ENCODE assay signal across 23 mouse cellular contexts in the genomic region with DNA sequence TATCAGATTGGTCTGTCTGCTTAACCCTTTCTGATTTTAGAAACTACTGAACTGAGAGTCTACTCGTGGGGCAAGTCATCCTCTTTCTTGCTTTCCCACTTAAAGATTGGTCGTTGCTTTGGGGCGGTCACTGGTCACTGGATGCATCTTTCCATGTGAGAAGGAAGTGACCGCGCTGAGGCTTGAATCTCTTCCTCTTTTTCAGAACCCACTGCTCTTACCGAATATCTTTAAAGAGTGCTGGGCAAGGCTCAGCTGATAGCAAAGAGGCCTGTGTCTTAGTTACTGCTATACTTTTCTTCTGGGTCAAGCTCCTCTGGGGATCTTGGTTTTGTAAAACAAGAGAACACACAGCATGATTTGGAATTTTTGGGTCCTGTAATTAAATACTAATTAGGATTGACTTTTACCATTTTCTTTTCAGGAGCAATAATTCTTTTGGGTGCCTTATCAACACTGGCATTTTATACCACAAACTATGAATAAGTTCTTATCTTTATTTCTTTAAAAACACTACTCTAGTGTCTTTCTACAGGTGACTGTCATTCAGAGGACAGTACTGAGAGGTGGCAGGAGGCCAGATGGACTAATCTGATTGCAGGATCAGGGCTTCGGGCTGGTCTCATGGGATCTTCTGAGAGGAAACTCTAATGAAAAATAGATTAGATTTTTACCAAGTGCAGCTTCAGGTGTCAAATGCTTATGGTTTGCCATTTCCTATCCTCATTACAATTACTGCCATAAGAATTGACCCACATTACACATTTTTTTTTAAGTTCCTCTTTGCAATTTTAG.
A peak's percentile ranks its signal among the peaks of the same experiment; 100 is the strongest.
DNase-seq lines count a peak whose midpoint lies in the region; ATAC-seq and TF ChIP-seq lines count a peak whose summit lies in the region.
"Had no signal": no experiment of that assay in that cellular context is flagged by ENCODE, and none has a peak within 500 bp of the region (broad histone marks: within the 10 kb centered on the region; RNA-seq: fewer than 3 reads in every experiment).

No protein-coding gene starts in this region.

- no peak for ATAC-seq in midbrain, embryonic 14.5 days (ENCODE audit: low FRiP score, low TSS enrichment)
- ATAC-seq in G1E (ENCODE audit: extremely low read depth, insufficient number of reproducible peaks, low FRiP score, poor library complexity, severe bottlenecking) = peak; percentile 85
- ATAC-seq in megakaryocyte, adult 5-6 weeks (ENCODE audit: poor library complexity, severe bottlenecking) = 0 out of 2 replicates have a peak, but pooled peaks have one; percentile 27
- ATAC-seq in stomach, postnatal 0 days (ENCODE audit: low FRiP score, low TSS enrichment) = no peak
- ATAC-seq: CD4-positive, CD25-positive, alpha-beta regulatory T cell, adult 4 months; forebrain, embryonic 13.5 days; inflammation-experienced regulatory T-cells, adult 6 months; intestine, postnatal 0 days had no signal

- TF ChIP-seq CTCF in G1E (IDR thresholded peaks at IDR 0.05; ENCODE audit: low read depth, low read length) = no peak
- no peak for TF ChIP-seq CTCF in stomach, postnatal 0 days (IDR thresholded peaks at IDR 0.05; ENCODE audit: low read depth)

- H3K4me1 ChIP-seq in midbrain, embryonic 14.5 days (ENCODE audit: control insufficient read depth, insufficient read depth, low read length) = no peaks in the 10 kb centered on the region
- no peaks in the 10 kb centered on the region for H3K4me1 ChIP-seq in midbrain, embryonic 10.5 days
- H3K4me1 ChIP-seq in G1E (ENCODE audit: insufficient read depth, low read depth, low read length) = no peaks in the 10 kb centered on the region
- no peaks in the 10 kb centered on the region for H3K4me1 ChIP-seq in stomach, postnatal 0 days (replicated peaks; ENCODE audit: control insufficient read depth, insufficient read depth)
- H3K4me1 ChIP-seq: forebrain, embryonic 13.5 days; heart, embryonic 15.5 days; hindbrain, embryonic 10.5 days; hindbrain, embryonic 15.5 days had no signal

- 86% methylated on average over 7 of the region's 7 CpGs for WGBS in midbrain, embryonic 14.5 days
- 84% methylated on average over 7 of the region's 7 CpGs for WGBS in midbrain, embryonic 10.5 days
- 80% methylated on average over 7 of the region's 7 CpGs for WGBS in stomach, postnatal 0 days

- TF ChIP-seq EP300 in stomach, postnatal 0 days (optimal IDR thresholded peaks at IDR 0.05) = no peak

- H3K27me3 ChIP-seq in midbrain, embryonic 14.5 days (ENCODE audit: control insufficient read depth, insufficient read depth, low read length) = no peaks in the 10 kb centered on the region
- H3K27me3 ChIP-seq in midbrain, embryonic 10.5 days (ENCODE audit: low read depth, poor library complexity, severe bottlenecking) = no peaks in the 10 kb centered on the region
- H3K27me3 ChIP-seq in G1E (ENCODE audit: insufficient read depth, low read length) = no peaks in the 10 kb centered on the region
- H3K27me3 ChIP-seq in stomach, postnatal 0 days (ENCODE audit: control insufficient read depth, insufficient read depth, low read length) = no peaks in the 10 kb centered on the region
- H3K27me3 ChIP-seq: embryonic facial prominence, embryonic 13.5 days; forebrain, embryonic 13.5 days; heart, embryonic 15.5 days; hindbrain, embryonic 15.5 days had no signal

- no peak overlapping the region for H3K9ac ChIP-seq in midbrain, embryonic 14.5 days (replicated peaks; ENCODE audit: low read length)
- no peak overlapping the region for H3K9ac ChIP-seq in stomach, postnatal 0 days (ENCODE audit: low read length)
- H3K9ac ChIP-seq: embryonic facial prominence, embryonic 13.5 days; forebrain, embryonic 13.5 days; heart, embryonic 15.5 days; hindbrain, embryonic 15.5 days had no signal

- H3K27ac ChIP-seq in midbrain, embryonic 14.5 days (replicated peaks; ENCODE audit: low read depth, low read length) = no peak overlapping the region
- H3K27ac ChIP-seq in midbrain, embryonic 10.5 days (replicated peaks) = no peak overlapping the region
- H3K27ac ChIP-seq in stomach, postnatal 0 days (replicated peaks) = no peak overlapping the region
- H3K27ac ChIP-seq: embryonic facial prominence, embryonic 13.5 days; forebrain, embryonic 13.5 days; heart, adult 2 months; heart, embryonic 15.5 days; hindbrain, embryonic 10.5 days; hindbrain, embryonic 15.5 days had no signal

- peak; percentile 16 for DNase-seq in midbrain, embryonic 14.5 days
- DNase-seq in midbrain, embryonic 10.5 days (ENCODE audit: low spot score) = no peak
- DNase-seq in G1E (ENCODE audit: low spot score) (no peak), MEL-GATA-1-ER (ENCODE audit: extremely low read depth, low read depth) (peak; percentile 35)
- no peak for DNase-seq in adrenal gland, postnatal 36 days
- DNase-seq in stomach, postnatal 0 days (ENCODE audit: low spot score) = no peak
- DNase-seq: adrenal gland, adult 2 months; adrenal gland, postnatal 25 days; B cell, adult 2 months; cerebellum, adult 2 months; gastrocnemius, postnatal 36 days; heart, adult 2 months; heart, postnatal 14 days had no signal

- H3K4me3 ChIP-seq in midbrain, embryonic 14.5 days (replicated peaks; ENCODE audit: low read depth, low read length) = no peak overlapping the region
- no peak overlapping the region for H3K4me3 ChIP-seq in midbrain, embryonic 10.5 days
- H3K4me3 ChIP-seq in G1E (ENCODE audit: low read depth, low read length) = no peak overlapping the region
- no peak overlapping the region for H3K4me3 ChIP-seq in stomach, postnatal 0 days (ENCODE audit: low read depth, low read length)
- H3K4me3 ChIP-seq: embryonic facial prominence, embryonic 13.5 days; forebrain, embryonic 13.5 days; heart, adult 2 months; heart, embryonic 15.5 days; hindbrain, embryonic 10.5 days; hindbrain, embryonic 15.5 days had no signal

- no peak overlapping the region for H3K4me2 ChIP-seq in midbrain, embryonic 14.5 days (ENCODE audit: low read length)
- no peak overlapping the region for H3K4me2 ChIP-seq in stomach, postnatal 0 days (replicated peaks; ENCODE audit: low read depth)
- H3K4me2 ChIP-seq: embryonic facial prominence, embryonic 13.5 days; forebrain, embryonic 13.5 days; heart, embryonic 11.5 days; heart, embryonic 15.5 days; hindbrain, embryonic 15.5 days had no signal

- H3K9me3 ChIP-seq in midbrain, embryonic 14.5 days (ENCODE audit: control insufficient read depth, low read length) = no peaks in the 10 kb centered on the region
- no peaks in the 10 kb centered on the region for H3K9me3 ChIP-seq in midbrain, embryonic 10.5 days (replicated peaks)
- H3K9me3 ChIP-seq in G1E (replicated peaks) = no peaks in the 10 kb centered on the region
- no peaks in the 10 kb centered on the region for H3K9me3 ChIP-seq in stomach, postnatal 0 days (ENCODE audit: control insufficient read depth, low read length)
- H3K9me3 ChIP-seq: embryonic facial prominence, embryonic 13.5 days; forebrain, embryonic 13.5 days; heart, embryonic 15.5 days; hindbrain, embryonic 10.5 days; hindbrain, embryonic 15.5 days had no signal

- H3K36me3 ChIP-seq in midbrain, embryonic 14.5 days (ENCODE audit: control insufficient read depth, insufficient read depth, low read length) = no peaks in the 10 kb centered on the region
- no peaks in the 10 kb centered on the region for H3K36me3 ChIP-seq in midbrain, embryonic 10.5 days
- H3K36me3 ChIP-seq in G1E (replicated peaks) = no peaks in the 10 kb centered on the region
- H3K36me3 ChIP-seq in stomach, postnatal 0 days (ENCODE audit: control insufficient read depth, insufficient read depth, low read length) = no peaks in the 10 kb centered on the region
- H3K36me3 ChIP-seq: embryonic facial prominence, embryonic 13.5 days; heart, embryonic 15.5 days; hindbrain, embryonic 10.5 days; hindbrain, embryonic 15.5 days had no signal

Comparison
In these comparisons a context has a peak if more than half of its experiments do, and no peak if none do; other contexts are left out.
1. DNase-seq: peak in midbrain, embryonic 14.5 days (single experiment) and MEL-GATA-1-ER (single experiment); none in midbrain, embryonic 10.5 days (single experiment), G1E (single experiment), adrenal gland, postnatal 36 days (0 of 2) and stomach, postnatal 0 days (single experiment).
2. ATAC-seq: peak in G1E (single experiment) and megakaryocyte, adult 5-6 weeks (single experiment); none in midbrain, embryonic 14.5 days (single experiment) and stomach, postnatal 0 days (single experiment).